Mouse (Mus musculus): Measurements from ENCODE around the gene Phldb2.

Gene Phldb2

DNA sequence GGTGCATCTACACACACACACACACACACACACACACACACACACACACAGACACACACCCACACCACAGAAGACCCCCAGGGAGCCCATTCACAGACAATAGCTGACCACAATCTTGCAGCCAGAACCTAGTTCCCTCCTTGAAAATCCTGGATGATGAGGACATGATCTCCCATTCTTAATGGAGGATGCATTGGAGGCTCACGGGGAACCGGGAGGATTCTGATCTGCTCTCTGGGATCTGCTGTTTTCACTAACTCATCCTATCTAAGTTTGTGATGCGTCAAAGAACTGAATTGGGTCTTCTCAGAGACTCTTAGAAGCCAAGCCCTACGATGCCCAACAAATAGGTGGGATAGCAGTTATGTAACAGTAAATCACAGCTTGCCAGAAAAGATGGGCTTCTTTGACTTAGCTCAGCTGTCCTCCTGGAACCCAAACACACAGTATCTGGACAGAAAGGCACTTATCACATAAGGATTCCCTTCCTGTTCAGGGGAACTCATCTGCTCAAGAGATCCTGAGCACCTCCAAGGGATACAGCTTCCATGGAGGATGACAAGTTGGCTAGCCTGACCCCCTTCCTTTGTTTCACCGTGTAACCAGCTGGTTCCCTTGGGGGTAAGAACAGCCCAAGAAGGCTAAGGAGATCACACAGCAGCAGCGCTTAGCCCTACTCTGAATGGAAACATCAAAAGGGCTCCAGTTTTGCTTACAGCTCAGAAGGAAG, 230.1 kb downstream of the Phldb2 start:
- no peak for DNase-seq

- no peak for DNase-seq
Measured at GRCm38 (mm10) chr16:45722460-45722951, 230.9 kb downstream of the Phldb2 start.

GRCm38 (mm10) chr16:45720022-45720630, 233.3 kb downstream of the Phldb2 start:
- no peak for DNase-seq

DNA sequence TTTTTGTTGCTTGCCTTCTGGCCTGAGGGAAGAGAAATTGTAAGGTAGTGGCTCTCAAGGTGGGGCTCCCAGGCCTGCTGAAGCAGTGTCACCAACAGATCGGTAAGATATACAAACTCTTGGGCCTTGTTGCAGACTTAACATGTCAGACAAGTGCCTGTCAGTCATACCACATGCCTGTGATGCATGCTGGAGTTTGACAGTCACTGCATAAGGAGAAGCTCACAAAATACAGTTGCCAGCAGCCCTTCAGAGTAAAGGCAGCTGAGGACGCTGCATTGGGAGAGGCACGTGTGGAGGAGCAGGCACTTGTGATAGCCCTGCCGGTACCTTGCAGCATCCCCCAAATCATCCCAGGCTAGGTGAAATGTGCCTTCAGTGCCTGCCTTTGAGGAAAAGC, 235.1 kb downstream of the Phldb2 start:
- no peak for DNase-seq

GRCm38 (mm10) chr16:45714489-45715150, 238.8 kb downstream of the Phldb2 start:
- no peak for DNase-seq

- DNase-seq, result no peak
Measured at GRCm38 (mm10) chr16:45713878-45714277, 239.5 kb downstream of the Phldb2 start.

DNA sequence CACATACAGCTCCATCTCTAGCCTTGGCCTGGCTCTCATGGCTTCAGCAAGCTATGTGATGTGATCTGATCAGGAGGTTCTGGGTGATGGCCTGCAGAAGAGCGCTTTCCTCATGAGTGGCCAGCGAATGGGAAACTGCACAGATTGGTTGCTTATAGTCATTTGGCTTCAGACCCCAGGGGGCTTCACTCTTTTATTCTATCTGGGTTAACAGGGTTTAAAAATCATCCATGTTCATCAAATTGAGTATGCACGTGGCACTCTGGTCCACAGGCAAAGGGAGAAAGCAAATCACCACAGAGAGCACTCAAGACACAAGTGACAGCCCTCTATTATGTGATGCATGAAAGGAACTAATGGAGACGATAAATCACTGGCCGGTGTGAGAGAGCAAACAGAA, 240.1 kb downstream of the Phldb2 start:
- no peak for DNase-seq

DNA sequence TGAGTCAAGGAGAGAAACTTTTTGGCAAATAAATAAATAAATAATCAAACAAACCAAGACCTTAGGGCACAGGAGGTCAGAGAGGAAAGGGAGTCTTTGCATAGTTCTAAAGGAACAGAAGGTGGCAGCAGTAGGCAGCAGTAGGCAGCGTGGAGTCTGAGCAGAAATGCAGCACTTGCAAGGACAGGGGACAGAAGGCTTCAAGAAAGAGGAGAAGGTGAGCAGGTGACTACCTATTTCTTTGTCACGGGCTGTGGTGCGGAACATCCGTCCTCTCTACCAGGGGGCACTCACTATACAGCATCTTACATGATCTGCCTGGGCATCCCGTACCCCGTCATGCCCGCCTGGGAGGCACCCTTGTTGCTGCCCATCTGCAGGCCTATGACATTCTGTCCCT, 242.1 kb downstream of the Phldb2 start:
- peak; percentile 25 for DNase-seq

DNA sequence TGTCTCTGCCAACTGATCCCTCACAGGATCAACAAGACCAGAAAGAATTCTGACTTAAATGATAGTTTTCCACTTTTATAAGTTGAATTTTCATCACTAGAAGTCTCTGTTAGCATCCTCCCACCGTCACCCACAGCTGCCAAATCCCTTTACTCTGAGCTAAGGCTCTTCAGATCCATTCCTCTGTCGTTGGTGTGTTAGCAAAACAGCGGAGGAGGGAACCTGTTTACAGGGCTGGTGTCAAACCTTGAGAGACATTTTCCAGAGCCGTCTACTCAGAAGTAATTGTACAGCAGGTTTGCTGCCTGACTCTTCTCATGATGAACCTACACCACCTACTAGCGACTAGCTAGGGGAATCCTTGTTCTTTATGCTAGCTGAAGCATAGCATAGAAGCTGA, 254.1 kb downstream of the Phldb2 start:
- DNase-seq, result no peak

- DNase-seq, result no peak
Measured at GRCm38 (mm10) chr16:45697996-45698395, 255.4 kb downstream of the Phldb2 start.

All from kidney, postnatal 10 days (tissue).